Mouse (Mus musculus): ENCODE results near the gene Grk4.
"Not testable (repeated sequence)": the region's sequence is repeated elsewhere in the genome, so short reads cannot be mapped to it uniquely, and the experiment has no call there.

Gene Grk4

GRCm38 (mm10) chr5:34708436-34708835 is 48.3 kb downstream of the Grk4 start:
- DNase-seq (ENCODE audit: low read depth, low spot score), result no peak

DNA sequence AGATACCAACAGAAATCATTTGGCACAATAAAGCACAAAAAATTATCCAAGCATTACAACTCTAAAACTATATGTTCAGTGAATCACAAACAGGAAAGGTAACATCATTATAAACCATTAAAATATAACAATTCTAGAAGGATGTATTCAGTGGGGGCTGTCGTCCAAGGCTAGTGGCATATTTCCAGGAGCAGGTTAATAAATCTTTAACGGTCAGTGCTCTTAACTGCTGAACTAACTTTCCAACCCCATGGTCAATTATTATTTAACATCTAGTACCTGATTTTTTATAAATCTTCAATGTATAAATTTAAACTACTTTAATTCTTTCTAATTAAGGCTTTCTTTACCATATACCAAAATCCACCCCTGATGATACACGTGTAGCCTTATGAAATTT is 54.2 kb downstream of the Grk4 start:
- not testable (repeated sequence) for DNase-seq (ENCODE audit: low read depth, low spot score)

- no peak for DNase-seq (ENCODE audit: low read depth, low spot score)
Observed at GRCm38 (mm10) chr5:34714816-34715215, 54.6 kb downstream of the Grk4 start.

- no peak for DNase-seq (ENCODE audit: low read depth, low spot score)
Observed at GRCm38 (mm10) chr5:34729141-34729540, 69.0 kb downstream of the Grk4 start.

DNA sequence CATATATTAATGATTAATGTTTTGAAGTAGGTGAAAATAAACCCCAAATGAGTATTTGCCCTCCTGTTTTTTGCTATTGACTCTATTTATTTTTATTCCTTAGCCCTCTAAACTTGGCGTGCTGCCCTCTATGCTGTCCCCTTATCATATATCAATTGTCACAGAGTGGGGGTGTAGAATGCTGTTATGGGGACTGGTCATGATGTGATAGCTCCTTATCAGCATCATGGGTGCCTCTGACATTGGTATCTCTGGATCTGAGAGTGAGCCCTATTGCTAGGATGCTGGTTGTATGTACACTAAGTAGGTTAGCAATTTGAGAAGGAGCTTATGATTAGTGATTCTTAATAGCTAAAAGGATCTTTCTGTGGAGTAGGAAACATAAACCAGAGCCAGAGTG is 70.1 kb downstream of the Grk4 start:
- no peak for DNase-seq (ENCODE audit: low read depth, low spot score)

GRCm38 (mm10) chr5:34751477-34751876 is 91.3 kb downstream of the Grk4 start:
- no peak for DNase-seq (ENCODE audit: low read depth, low spot score)

DNA sequence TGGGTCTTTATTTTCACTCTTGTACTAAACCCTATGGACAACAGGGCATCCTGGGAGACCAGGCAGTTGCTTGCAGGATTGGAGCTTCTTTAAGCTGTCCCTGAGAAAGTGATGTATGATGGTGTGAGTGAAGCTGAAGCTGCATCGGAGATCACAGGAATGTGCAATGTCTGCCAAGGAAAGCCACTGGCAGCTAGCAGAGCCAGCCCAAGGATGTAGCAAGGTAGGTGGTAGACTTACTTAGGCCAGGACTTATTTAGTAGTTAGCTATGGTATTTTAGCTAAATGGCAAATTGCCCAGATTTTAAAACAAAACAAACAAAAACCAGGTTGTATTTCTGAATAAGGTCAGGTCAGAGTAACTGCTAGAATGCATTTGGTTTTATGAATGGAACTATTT is 98.6 kb downstream of the Grk4 start:
- no peak for DNase-seq (ENCODE audit: low read depth, low spot score)

- no peak for DNase-seq (ENCODE audit: low read depth, low spot score)
Observed at GRCm38 (mm10) chr5:34760850-34761508, 100.8 kb downstream of the Grk4 start.

- DNase-seq (ENCODE audit: low read depth, low spot score), result peak; percentile 92
Observed at GRCm38 (mm10) chr5:34761509-34761908, 101.3 kb downstream of the Grk4 start, which contains the start of gene Htt. Htt (plus strand) TSS chr5:34761740.

DNA sequence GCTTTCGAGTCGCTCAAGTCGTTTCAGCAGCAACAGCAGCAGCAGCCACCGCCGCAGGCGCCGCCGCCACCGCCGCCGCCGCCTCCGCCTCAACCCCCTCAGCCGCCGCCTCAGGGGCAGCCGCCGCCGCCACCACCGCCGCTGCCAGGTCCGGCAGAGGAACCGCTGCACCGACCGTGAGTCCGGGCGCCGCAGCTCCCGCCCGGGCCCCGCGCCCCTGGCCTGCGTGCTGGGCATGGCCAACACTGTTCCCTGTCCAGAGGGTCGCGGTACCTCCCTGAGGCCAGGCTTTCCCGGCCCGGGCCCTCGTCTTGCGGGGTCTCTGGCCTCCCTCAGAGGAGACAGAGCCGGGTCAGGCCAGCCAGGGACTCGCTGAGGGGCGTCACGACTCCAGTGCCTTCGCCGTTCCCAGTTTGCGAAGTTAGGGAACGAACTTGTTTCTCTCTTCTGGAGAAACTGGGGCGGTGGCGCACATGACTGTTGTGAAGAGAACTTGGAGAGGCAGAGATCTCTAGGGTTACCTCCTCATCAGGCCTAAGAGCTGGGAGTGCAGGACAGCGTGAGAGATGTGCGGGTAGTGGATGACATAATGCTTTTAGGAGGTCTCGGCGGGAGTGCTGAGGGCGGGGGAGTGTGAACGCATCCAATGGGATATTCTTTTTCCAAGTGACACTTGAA is 101.9 kb downstream of the Grk4 start:
- DNase-seq (ENCODE audit: low read depth, low spot score), result peak; percentile 18

GRCm38 (mm10) chr5:34771818-34772217 is 111.6 kb downstream of the Grk4 start:
- no peak for DNase-seq (ENCODE audit: low read depth, low spot score)

GRCm38 (mm10) chr5:34772696-34773245 is 112.6 kb downstream of the Grk4 start:
- no peak for DNase-seq (ENCODE audit: low read depth, low spot score)

DNA sequence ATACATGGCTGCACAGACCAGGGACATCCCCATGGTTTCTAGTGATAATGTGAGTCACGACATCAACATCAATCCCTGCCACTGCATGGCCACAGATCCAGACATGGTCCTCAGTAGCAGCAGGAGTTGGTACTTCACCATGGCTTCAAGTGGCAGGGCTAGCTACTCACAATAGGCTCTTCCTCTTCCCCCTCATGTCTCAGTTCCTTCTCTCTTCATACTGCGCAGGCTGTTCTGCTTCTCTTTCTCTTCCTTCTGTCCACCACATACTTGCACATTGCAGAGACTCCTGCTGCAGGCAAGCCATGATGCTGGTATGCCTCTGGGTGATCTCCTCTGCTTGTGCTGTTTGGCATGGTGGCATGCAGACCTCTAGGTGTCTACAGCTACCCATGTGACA is 113.2 kb downstream of the Grk4 start:
- DNase-seq (ENCODE audit: low read depth, low spot score), result no peak

DNA sequence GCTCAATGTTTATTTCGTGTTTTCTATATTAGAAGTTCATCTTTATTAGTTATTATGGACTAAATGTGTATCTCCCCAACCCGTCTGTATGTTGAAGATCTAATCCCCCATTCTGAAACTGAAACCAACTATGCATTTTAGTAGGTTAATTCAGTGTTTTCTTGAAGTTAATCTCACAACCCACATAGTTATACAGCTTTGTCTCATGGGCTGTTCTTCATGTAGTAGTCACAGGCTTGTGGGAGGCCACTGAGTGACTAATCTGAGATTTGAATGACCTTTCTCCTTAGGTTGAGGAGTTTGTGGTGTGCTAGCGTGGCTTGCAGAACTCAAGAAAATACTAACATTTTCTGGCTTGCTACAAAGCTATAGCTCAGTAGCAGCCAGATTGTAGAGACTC is 124.8 kb downstream of the Grk4 start:
- no peak for DNase-seq (ENCODE audit: low read depth, low spot score)

DNA sequence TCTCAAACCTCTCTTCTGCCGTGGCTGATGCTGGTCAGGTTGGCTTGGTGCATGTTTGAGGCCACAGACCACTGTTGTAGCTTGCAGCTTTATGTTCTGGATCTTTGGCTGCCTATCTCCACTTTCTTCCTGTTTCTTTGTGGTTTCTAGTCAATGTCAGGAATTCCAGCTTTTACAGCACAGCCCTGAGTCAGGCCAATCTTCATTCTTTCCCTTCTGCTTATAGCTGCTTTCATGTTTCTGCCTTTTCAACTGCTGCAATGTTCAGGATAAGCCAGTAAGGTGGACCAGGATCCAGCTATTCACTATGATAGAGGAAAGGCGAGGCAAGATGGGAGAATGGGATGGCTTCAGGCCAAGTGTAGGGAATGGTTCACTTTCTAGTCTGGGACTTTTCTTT is 131.0 kb downstream of the Grk4 start:
- DNase-seq (ENCODE audit: low read depth, low spot score), result no peak

- DNase-seq (ENCODE audit: low read depth, low spot score), result no peak
Observed at GRCm38 (mm10) chr5:34800292-34800953, 140.2 kb downstream of the Grk4 start.
